Mouse (Mus musculus): Measurements from ENCODE around the gene Gm19345.

DNA sequence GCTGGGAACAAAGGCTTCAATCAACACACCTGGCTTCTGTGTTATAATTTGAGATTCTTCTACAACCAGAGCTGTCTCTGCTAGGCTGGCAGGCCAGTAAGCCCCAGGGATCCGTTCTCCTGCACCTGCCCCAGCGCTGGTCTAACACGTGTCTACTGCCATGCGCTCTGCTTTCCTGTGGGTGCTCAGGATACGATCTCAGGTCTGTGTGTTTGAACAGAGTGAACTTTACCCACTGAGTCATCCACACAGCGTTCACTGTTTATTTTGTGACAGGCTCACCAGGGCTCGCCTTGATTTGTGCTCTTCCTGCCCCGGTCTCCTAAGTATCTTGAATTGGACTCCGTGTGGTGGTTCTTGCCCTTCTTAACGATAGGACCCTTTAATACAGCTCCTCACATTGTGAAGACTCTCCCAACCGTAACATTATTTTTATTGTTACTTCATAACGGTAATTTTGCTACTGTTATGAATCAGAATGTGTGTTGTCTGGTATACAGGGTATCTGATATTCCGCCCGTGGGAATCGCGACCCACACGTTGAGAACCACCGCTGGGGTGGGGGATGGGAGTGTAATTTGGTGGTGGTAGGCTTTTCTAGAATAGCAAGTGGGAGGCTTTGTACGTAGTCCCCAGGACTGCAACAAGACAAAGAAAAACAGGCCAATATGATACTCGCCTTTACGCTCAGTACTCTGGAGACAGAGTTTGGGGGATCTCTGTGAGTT is 10.0 kb upstream of the Gm19345 start:
- no peak for TF ChIP-seq CTCF (IDR thresholded peaks at IDR 0.05; ENCODE audit: control insufficient read depth, insufficient read depth, insufficient read length)
- TF ChIP-seq CEBPB (IDR thresholded peaks at IDR 0.05; ENCODE audit: low read depth) = no peak
- no peak for TF ChIP-seq MYOG (IDR thresholded peaks at IDR 0.05; ENCODE audit: control insufficient read depth, extremely low read depth, insufficient read length)
- TF ChIP-seq MAX (IDR thresholded peaks at IDR 0.05) = no peak
- no peak for TF ChIP-seq MYOD1 (IDR thresholded peaks at IDR 0.05; ENCODE audit: control insufficient read depth, insufficient read length, low read depth)
- no peak for TF ChIP-seq FOSL1 (IDR thresholded peaks at IDR 0.05; ENCODE audit: insufficient read depth, low read length, poor library complexity, severe bottlenecking)
- TF ChIP-seq USF1 (IDR thresholded peaks at IDR 0.05; ENCODE audit: low read depth) = no peak
